Mouse (Mus musculus) ES-E14 (cell line): ENCODE data around the gene Chrm3.

Experiments used
- CHD2 ChIP-seq: IDR thresholded peaks from 2 replicates; pipeline ENCODE4 v1.6.1; 2014; ENCODE audit warnings: mild to moderate bottlenecking, low read depth, low read length, inconsistent platforms
- HCFC1 ChIP-seq: IDR thresholded peaks from 2 replicates; pipeline ENCODE4 v1.6.1; 2012; ENCODE audit warnings: low read length, inconsistent platforms, borderline replicate concordance; ENCODE audit not compliant: insufficient read depth
- MAFK ChIP-seq: IDR thresholded peaks from 2 replicates; pipeline ENCODE4 v1.6.1; 2014; ENCODE audit warnings: mild to moderate bottlenecking, low read depth, low read length, inconsistent platforms; ENCODE audit not compliant: insufficient read depth
- ZC3H11A ChIP-seq: IDR thresholded peaks from 2 replicates; pipeline ENCODE4 v1.6.1; 2012; ENCODE audit warnings: low read depth, mild to moderate bottlenecking, inconsistent platforms, low read length, borderline replicate concordance
- ZNF384 ChIP-seq: IDR thresholded peaks from 2 replicates; pipeline ENCODE4 v1.6.1; 2012; ENCODE audit warnings: low read depth, low read length, inconsistent platforms

GRCm38 (mm10) chr13:9889954-9890353 lies 470.7 kb downstream of the Chrm3 start:
- TF ChIP-seq ZC3H11A (no peak), MAFK (no peak), CHD2 (no peak), HCFC1 (no peak), ZNF384 (no peak)
